Mouse (Mus musculus) cerebellum, adult 18-20 months (tissue): ENCODE data around the gene Gm7137.
"Not testable (repeated sequence)": the region's sequence is repeated elsewhere in the genome, so short reads cannot be mapped to it uniquely, and the experiment has no call there.

Experiments used
- DNase-seq, 2 experiments: peaks; one replicate each; pipeline ENCODE4 v3.0.0; 2021

Gm7137 gene

DNA sequence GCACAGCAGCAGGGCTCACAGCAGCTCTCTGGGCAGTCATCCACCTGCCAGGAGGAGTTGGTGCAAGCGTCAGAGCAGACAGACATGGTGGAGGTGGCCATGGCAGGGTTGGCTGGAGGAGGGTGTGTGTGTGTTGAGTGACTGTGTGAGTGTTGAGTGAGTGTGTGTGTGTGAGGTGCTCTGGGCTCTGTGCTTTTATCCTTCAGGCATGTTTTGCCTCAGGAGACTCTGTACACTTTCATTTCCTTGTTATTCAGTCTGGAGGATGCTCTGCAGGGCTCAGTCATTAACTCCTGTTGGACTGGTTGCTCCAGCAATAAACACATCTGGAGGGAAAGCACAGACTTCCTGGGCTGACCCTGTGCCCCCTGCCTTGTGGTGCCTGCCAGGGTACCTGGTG lies 36.7 kb downstream of the Gm7137 start, which contains the start of gene Gm9736:
Gm9736 (minus strand) TSS at position 101 of the 400 bp plus-strand sequence.
- DNase-seq: not testable (repeated sequence)

- DNase-seq: peak; percentile 13 to 15
These were observed 37.3 kb downstream of the Gm7137 start for GRCm38 (mm10) chr10:77750686-77751085.

- peak in 1 of 2 experiments; percentile 9 for DNase-seq
These were observed 45.9 kb downstream of the Gm7137 start, which contains the start of gene Gm18596 for GRCm38 (mm10) chr10:77741924-77742688. Gm18596 (minus strand) TSS chr10:77742638.

- DNase-seq: no peak
These were observed 49.1 kb downstream of the Gm7137 start for GRCm38 (mm10) chr10:77738929-77739328.
